Mouse (Mus musculus): ENCODE data around the gene Tpcn1. TPM values are rescaled to one million over a fixed set of nuclear protein-coding genes. Genes with fewer than 3 reads are reported as not detected.
"Not testable (repeated sequence)": the region's sequence is repeated elsewhere in the genome, so short reads cannot be mapped to it uniquely, and the experiment has no call there.

Tpcn1 gene
- polyA plus RNA-seq, 1 experiment from 2014 or later: 19.4 TPM

DNA sequence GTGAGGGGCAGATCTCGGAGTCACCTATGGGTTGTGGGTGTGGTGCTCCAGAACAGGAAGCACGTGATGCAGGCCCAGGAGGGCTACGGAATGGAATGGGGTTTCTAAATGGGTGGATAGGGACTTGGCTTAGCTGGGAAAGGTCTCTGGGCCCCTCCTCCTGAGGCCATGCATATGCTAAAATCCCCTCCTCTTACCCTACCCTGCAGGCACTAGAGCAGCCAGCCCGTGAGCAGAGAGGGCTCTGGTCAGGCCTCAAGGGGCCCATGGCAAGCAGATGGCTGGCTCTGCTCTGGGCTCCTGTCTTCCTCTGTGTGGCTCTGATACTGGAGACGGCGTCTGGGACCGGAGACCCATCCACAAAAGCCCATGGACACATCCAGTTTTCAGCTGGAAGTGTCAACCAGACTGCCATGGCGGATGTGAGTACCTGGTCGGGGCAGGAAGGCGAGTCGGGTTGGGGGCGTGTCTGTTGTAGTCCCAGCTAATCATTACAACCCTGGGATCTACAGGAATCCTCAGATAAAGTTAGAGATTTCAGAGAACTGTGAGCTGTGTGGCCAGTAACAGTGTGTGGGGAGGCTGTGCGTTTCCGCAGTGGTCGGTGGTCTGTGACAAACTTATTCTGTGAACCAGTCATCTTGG is 75.4 kb downstream of the Tpcn1 start:
- H3K4me1 ChIP-seq: peaks cover 42% of the 10 kb centered on the region
- H3K9me3 ChIP-seq: no peaks in the 10 kb centered on the region
- peaks cover 7% of the 10 kb centered on the region; the same call in 1 of the 2 replicates for H3K27me3 ChIP-seq (replicated peaks)
- peak; percentile 19; the same call in 1 of the 2 replicates for ATAC-seq (ENCODE audit: low FRiP score, low read depth)
- H3K9ac ChIP-seq: no peak overlapping the region
- no peaks in the 10 kb centered on the region for H3K36me3 ChIP-seq
- H3K27ac ChIP-seq: no peak overlapping the region
- H3K4me2 ChIP-seq (replicated peaks): peak overlapping the region; percentile 27; the same call in 1 of the 2 replicates
- 31% methylated on average over 15 of the region's 15 CpGs for WGBS
- no peak overlapping the region for H3K4me3 ChIP-seq

GRCm38 (mm10) chr5:120511643-120512220 is 76.7 kb downstream of the Tpcn1 start:
- Histone ChIP-seq H3K27me3 (replicated peaks) (peaks cover 7% of the 10 kb centered on the region; the same call in 1 of the 2 replicates), H3K4me2 (replicated peaks) (peak overlapping the region; percentile 62), H3K9me3 (no peaks in the 10 kb centered on the region), H3K4me3 (peak overlapping the region; percentile 34), H3K9ac (no peak overlapping the region), H3K27ac (no peak overlapping the region), H3K4me1 (peaks cover 36% of the 10 kb centered on the region), H3K36me3 (no peaks in the 10 kb centered on the region)
- WGBS: 32% methylated on average over 14 of the region's 14 CpGs
- no peak for ATAC-seq (ENCODE audit: low FRiP score, low read depth)

DNA sequence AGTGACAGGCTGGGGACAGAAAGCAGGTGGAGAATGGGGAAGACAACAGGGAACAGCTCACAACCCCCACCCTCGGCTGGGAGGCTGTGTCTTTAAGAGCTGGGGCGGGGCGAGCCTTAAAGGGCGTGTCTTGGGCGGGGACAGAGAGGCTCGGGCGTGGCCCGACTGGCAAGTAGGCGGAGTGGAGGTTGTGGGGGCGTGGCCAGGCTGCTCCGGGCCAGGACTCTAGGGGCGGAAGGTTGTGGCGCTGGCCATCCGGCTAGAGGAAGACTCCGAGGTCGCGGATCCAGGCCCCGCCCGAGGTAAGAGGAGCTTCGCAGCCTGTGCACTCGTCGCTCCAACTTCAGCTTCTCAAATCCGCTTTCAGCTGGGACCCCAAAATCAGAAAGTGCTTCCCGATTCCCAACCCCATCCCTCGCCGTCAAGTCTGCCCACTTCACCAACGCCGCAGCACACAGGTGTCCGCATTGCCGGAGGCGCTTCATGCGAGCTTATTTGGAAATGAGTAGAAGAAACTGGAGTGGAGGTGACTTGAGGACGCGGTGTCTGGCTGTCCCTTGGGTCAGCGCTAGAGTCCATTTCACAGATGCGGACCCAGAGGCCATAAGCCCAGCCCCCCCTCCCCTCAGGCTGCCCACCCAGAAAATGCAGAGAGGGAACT is 77.4 kb downstream of the Tpcn1 start, which contains the start of gene Slc8b1:
Gene Slc8b1 (plus strand): TSS at position 187 of the 661 bp plus-strand sequence.
- Histone ChIP-seq H3K9ac (0 out of 2 replicates have a peak within 1 kb of the TSS, but pooled peaks have one; percentile 13), H3K4me3 (peak within 1 kb of the TSS; percentile 34), H3K36me3 (no peaks in the 10 kb centered on the region), H3K4me2 (replicated peaks) (peak within 1 kb of the TSS; percentile 62), H3K9me3 (no peaks in the 10 kb centered on the region), H3K27ac (no peak within 1 kb of the TSS), H3K4me1 (peaks cover 36% of the 10 kb centered on the region), H3K27me3 (replicated peaks) (peaks cover 7% of the 10 kb centered on the region; the same call in 1 of the 2 replicates)
- 1% methylated on average over 36 of the region's 36 CpGs for WGBS
- ATAC-seq (ENCODE audit: low FRiP score, low read depth): peak; percentile 86

DNA sequence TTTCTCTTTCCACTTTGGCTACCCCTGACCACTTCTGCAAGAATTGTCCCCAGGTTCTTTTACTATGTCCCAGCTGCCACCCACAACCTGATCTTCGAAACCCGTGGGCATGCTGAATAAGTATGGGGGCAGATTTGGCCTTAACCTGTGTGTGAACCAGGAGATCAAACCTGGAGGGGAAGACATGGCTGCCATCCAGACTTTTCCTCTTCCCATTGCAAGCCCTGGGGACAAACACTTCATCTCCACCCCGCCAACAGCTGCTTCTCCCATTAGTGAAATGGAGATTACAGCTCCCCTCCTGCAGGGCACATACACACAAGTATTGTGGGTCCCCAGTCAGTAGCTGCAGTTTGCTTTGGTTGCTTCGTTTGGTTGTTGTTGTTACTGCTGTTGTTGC is 81.2 kb downstream of the Tpcn1 start:
- 50% methylated on average over 4 of the region's 4 CpGs for WGBS
- no peak for ATAC-seq (ENCODE audit: low FRiP score, low read depth)
- H3K9ac ChIP-seq: no peak overlapping the region

GRCm38 (mm10) chr5:120506490-120506889 is 82.0 kb downstream of the Tpcn1 start:
- Histone ChIP-seq H3K4me1 (peaks cover 27% of the 10 kb centered on the region), H3K4me2 (replicated peaks) (no peak overlapping the region), H3K36me3 (no peaks in the 10 kb centered on the region), H3K9me3 (no peaks in the 10 kb centered on the region), H3K27ac (no peak overlapping the region), H3K9ac (no peak overlapping the region), H3K4me3 (no peak overlapping the region), H3K27me3 (replicated peaks) (no peaks in the 10 kb centered on the region)
- ATAC-seq (ENCODE audit: low FRiP score, low read depth): no peak
- WGBS: 71% methylated on average over 9 of the region's 9 CpGs

More for the DNA sequence above, 81.2 kb downstream of the Tpcn1 start:
- Histone ChIP-seq H3K36me3 (no peaks in the 10 kb centered on the region), H3K27me3 (replicated peaks) (peaks cover 6% of the 10 kb centered on the region; the same call in 1 of the 2 replicates), H3K9me3 (no peaks in the 10 kb centered on the region), H3K4me1 (peaks cover 20% of the 10 kb centered on the region), H3K4me3 (no peak overlapping the region), H3K4me2 (replicated peaks) (no peak overlapping the region), H3K27ac (no peak overlapping the region)

- H3K4me3 ChIP-seq: no peak overlapping the region
- H3K4me2 ChIP-seq (replicated peaks): no peak overlapping the region; the same call in 1 of the 2 replicates
- WGBS: 68% methylated on average over 9 of the region's 9 CpGs
Measured at GRCm38 (mm10) chr5:120505781-120506180, 82.7 kb downstream of the Tpcn1 start.

GRCm38 (mm10) chr5:120505368-120505767 is 83.1 kb downstream of the Tpcn1 start:
- H3K4me2 ChIP-seq (replicated peaks): no peak overlapping the region; the same call in 1 of the 2 replicates
- 22% methylated on average over 16 of the region's 16 CpGs for WGBS
- no peak overlapping the region for H3K4me3 ChIP-seq
- peaks cover 20% of the 10 kb centered on the region for H3K4me1 ChIP-seq
- no peaks in the 10 kb centered on the region for H3K27me3 ChIP-seq (replicated peaks)
- ATAC-seq (ENCODE audit: low FRiP score, low read depth): no peak
- H3K36me3 ChIP-seq: no peaks in the 10 kb centered on the region
- no peak overlapping the region for H3K9ac ChIP-seq
- H3K27ac ChIP-seq: no peak overlapping the region
- H3K9me3 ChIP-seq: no peaks in the 10 kb centered on the region

More at GRCm38 (mm10) chr5:120505781-120506180, 82.7 kb downstream of the Tpcn1 start:
- H3K9me3 ChIP-seq: no peaks in the 10 kb centered on the region
- no peaks in the 10 kb centered on the region for H3K36me3 ChIP-seq
- no peak for ATAC-seq (ENCODE audit: low FRiP score, low read depth)
- H3K9ac ChIP-seq: no peak overlapping the region
- peaks cover 22% of the 10 kb centered on the region for H3K4me1 ChIP-seq
- H3K27me3 ChIP-seq (replicated peaks): no peaks in the 10 kb centered on the region
- no peak overlapping the region for H3K27ac ChIP-seq

DNA sequence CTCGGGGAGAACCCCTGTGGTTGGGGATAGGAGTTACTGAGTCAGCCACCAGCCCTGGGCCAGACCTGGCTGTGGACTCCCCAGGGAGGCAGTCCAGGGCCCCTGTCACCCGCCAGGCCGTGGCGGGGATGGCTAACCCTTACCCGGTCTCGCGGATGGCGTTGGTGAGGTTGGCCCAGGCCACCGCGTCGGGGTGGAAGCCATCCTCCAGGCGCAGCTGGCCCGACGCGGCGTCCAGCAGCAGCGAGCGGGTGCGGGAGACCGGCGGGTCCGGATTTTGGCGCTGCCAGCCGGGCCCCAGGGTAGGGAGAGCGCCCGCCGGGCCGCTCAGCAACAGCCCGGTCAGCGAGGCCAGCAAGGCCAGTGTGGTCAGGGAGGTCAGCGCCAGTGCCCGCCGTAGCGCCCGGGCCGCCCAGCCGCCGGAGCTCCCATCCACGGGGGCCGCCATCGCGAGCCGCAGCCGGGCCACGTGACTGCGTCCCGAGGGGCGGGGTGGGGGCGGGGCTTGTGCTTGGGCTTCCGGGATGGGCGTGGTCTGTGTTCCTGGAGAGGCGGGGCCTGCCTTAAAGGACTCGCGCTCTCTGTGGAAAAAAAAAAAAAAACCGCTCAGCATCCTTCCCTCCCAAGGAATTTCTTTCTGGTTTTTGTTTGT is 85.2 kb downstream of the Tpcn1 start, which contains the start of gene Plbd2:
Gene Plbd2 (minus strand): TSS at position 482 of the 652 bp plus-strand sequence.
- H3K27ac ChIP-seq: no peak within 1 kb of the TSS

GRCm38 (mm10) chr5:120502675-120503143 is 85.8 kb downstream of the Tpcn1 start:
- no peaks in the 10 kb centered on the region for H3K9me3 ChIP-seq
- H3K4me1 ChIP-seq: peaks cover 17% of the 10 kb centered on the region
- peak overlapping the region; percentile 94 for H3K4me2 ChIP-seq (replicated peaks)
- no peaks in the 10 kb centered on the region for H3K27me3 ChIP-seq (replicated peaks)
- peak; percentile 14; the same call in 1 of the 2 replicates for ATAC-seq (ENCODE audit: low FRiP score, low read depth)
- no peak overlapping the region for H3K27ac ChIP-seq
- H3K36me3 ChIP-seq: peaks cover under 1% of the 10 kb centered on the region; the same call in 1 of the 2 replicates
- peak overlapping the region; percentile 87 for H3K9ac ChIP-seq
- H3K4me3 ChIP-seq: peak overlapping the region; percentile 88
- WGBS: 15% methylated on average over 12 of the region's 12 CpGs

More for the DNA sequence above, 85.2 kb downstream of the Tpcn1 start, which contains the start of gene Plbd2:
- peaks cover 17% of the 10 kb centered on the region for H3K4me1 ChIP-seq
- H3K9me3 ChIP-seq: no peaks in the 10 kb centered on the region
- H3K36me3 ChIP-seq: no peaks in the 10 kb centered on the region
- H3K9ac ChIP-seq: peak within 1 kb of the TSS; percentile 87
- H3K4me2 ChIP-seq (replicated peaks): peak within 1 kb of the TSS; percentile 94
- peak within 1 kb of the TSS; percentile 88 for H3K4me3 ChIP-seq
- no peaks in the 10 kb centered on the region for H3K27me3 ChIP-seq (replicated peaks)
- WGBS: 1% methylated on average over 54 of the region's 55 CpGs
- peak; percentile 62 for ATAC-seq (ENCODE audit: low FRiP score, low read depth)

- Histone ChIP-seq H3K4me3 (peak overlapping the region; percentile 88; the same call in 1 of the 2 replicates), H3K9ac (peak overlapping the region; percentile 87), H3K27me3 (replicated peaks) (no peaks in the 10 kb centered on the region), H3K9me3 (no peaks in the 10 kb centered on the region), H3K27ac (no peak overlapping the region), H3K4me2 (replicated peaks) (peak overlapping the region; percentile 94), H3K4me1 (peaks cover 17% of the 10 kb centered on the region), H3K36me3 (peaks cover 3% of the 10 kb centered on the region; the same call in 1 of the 2 replicates)
- ATAC-seq (ENCODE audit: low FRiP score, low read depth): no peak
- WGBS: 71% methylated on average over 9 of the region's 9 CpGs
Measured at GRCm38 (mm10) chr5:120502147-120502621, 86.3 kb downstream of the Tpcn1 start.

DNA sequence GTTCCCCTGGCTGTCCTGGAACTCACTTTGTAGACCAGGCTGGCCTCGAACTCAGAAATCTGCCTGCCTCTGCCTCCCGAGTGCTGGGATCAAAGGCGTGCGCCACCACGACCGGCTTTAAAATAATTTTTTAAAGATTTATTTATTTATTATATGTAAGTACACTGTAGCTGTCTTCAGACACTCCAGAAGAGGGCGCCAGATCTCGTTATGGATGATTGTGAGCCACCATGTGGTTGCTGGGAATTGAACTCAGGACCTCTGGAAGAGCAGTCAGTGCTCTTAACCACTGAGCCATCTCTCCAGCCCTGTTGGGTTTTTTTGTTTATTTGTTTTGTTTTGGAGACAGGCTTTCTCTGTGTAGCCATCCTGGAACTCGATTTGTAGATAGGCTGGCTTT is 87.9 kb downstream of the Tpcn1 start:
- H3K36me3 ChIP-seq; H3K27ac ChIP-seq; H3K27me3 ChIP-seq (replicated peaks); H3K4me2 ChIP-seq (replicated peaks); H3K4me3 ChIP-seq; ATAC-seq (ENCODE audit: low FRiP score, low read depth); H3K9ac ChIP-seq; H3K9me3 ChIP-seq: not testable (repeated sequence)
- WGBS: 88% methylated on average over 9 of the region's 9 CpGs
- peaks cover 17% of the 10 kb centered on the region for H3K4me1 ChIP-seq
